Mouse (Mus musculus) stomach, embryonic 14.5 days (tissue): Measurements from ENCODE around the gene Ap3s2. TPM values are rescaled to one million over a fixed set of nuclear protein-coding genes. Genes with fewer than 3 reads are reported as not detected.

Experiments used
- ATAC-seq: fragments of 200-750 bp; cut with Nextera tagmentation; 2 replicates; pipeline ENCODE4 v1.8.0; 2017; ENCODE audit warnings: low read depth, moderate TSS enrichment; ENCODE audit not compliant: insufficient number of reproducible peaks, insufficient read depth, low FRiP score
- H3K27ac ChIP-seq: fragments of 300-500 bp; sonication (generic); 2 replicates; pipeline ENCODE4 v1.5.1; 2014; ENCODE audit warnings: mild to moderate bottlenecking, low read length, moderate library complexity, mixed read lengths
- H3K27me3 ChIP-seq: fragments of 300-500 bp; sonication (generic); 2 replicates; pipeline ENCODE4 v1.6.1; 2014; ENCODE audit warnings: low read length, control low read depth, mixed read lengths; ENCODE audit not compliant: control insufficient read depth, insufficient read depth
- H3K36me3 ChIP-seq: fragments of 300-500 bp; sonication (generic); 2 replicates; pipeline ENCODE4 v1.6.1; 2014; ENCODE audit warnings: mild to moderate bottlenecking, control low read depth, low read length, moderate library complexity, mixed read lengths; ENCODE audit not compliant: control insufficient read depth, insufficient read depth
- H3K4me1 ChIP-seq: fragments of 300-500 bp; sonication (generic); 2 replicates; pipeline ENCODE4 v1.6.1; 2014; ENCODE audit warnings: low read length, control low read depth, mixed read lengths; ENCODE audit not compliant: control insufficient read depth, insufficient read depth
- H3K4me2 ChIP-seq: fragments of 300-500 bp; sonication (generic); replicated peaks from 2 replicates; pipeline ENCODE4 v1.6.1; 2014; ENCODE audit warnings: low read depth, low read length, control low read depth
- H3K4me3 ChIP-seq: fragments of 300-500 bp; sonication (generic); 2 replicates; pipeline ENCODE4 v1.5.1; 2014; ENCODE audit warnings: low read depth, low read length, control low read depth
- H3K9ac ChIP-seq: fragments of 300-500 bp; sonication (generic); replicated peaks from 2 replicates; pipeline ENCODE4 v1.6.1; 2014; ENCODE audit warnings: low read depth, mild to moderate bottlenecking, control low read depth, low read length, moderate library complexity, mixed read lengths
- H3K9me3 ChIP-seq: fragments of 300-500 bp; sonication (generic); 2 replicates; pipeline ENCODE4 v1.6.1; 2016; ENCODE audit warnings: low read depth, low read length, control low read depth; ENCODE audit not compliant: control insufficient read depth
- WGBS: fragments of 180-500 bp; shearing (Covaris S2); extraction: QIAGEN DNeasy Blood & Tissue Kit; methylation state at CpG from one replicate; pipeline ENCODE4 v1.1.7; 2014; 5-methylcytosine and 5-hydroxymethylcytosine counted together
- polyA plus RNA-seq: library from polyadenylated mRNA; unstranded; fragments of >200 nt; fragmentation: Nextera tagmentation; extraction: Ambion mirVana; gene quantifications from 2 replicates; pipeline ENCODE4 v1.2.1, GENCODE M21; 2014

Ap3s2 gene
- polyA plus RNA-seq, 1 experiment from 2014 or later, result 34.0 TPM

GRCm38 (mm10) chr7:79900753-79901152 is 19.7 kb downstream of the Ap3s2 start:
- Histone ChIP-seq H3K36me3 (no peaks in the 10 kb centered on the region; the same call in 1 of the 2 replicates), H3K4me3 (no peak overlapping the region), H3K27me3 (no peaks in the 10 kb centered on the region), H3K4me2 (no peak overlapping the region), H3K9ac (no peak overlapping the region), H3K27ac (no peak overlapping the region), H3K4me1 (no peaks in the 10 kb centered on the region), H3K9me3 (no peaks in the 10 kb centered on the region)
- ATAC-seq, result no peak
- WGBS, result 92% methylated on average over 6 of the region's 6 CpGs

- no peak for ATAC-seq
Observed at GRCm38 (mm10) chr7:79895225-79895624, 25.2 kb downstream of the Ap3s2 start.

GRCm38 (mm10) chr7:79894790-79895189 is 25.7 kb downstream of the Ap3s2 start:
- no peak for ATAC-seq
- Histone ChIP-seq H3K4me2 (no peak overlapping the region), H3K4me1 (no peaks in the 10 kb centered on the region), H3K27ac (no peak overlapping the region), H3K9me3 (no peaks in the 10 kb centered on the region), H3K9ac (no peak overlapping the region), H3K27me3 (no peaks in the 10 kb centered on the region), H3K36me3 (0 out of 2 replicates have a peak, but pooled peaks cover 3% of the 10 kb centered on the region), H3K4me3 (no peak overlapping the region)
- 93% methylated on average over 1 of the region's 1 CpGs for WGBS

More at GRCm38 (mm10) chr7:79895225-79895624, 25.2 kb downstream of the Ap3s2 start:
- H3K27me3 ChIP-seq, result no peaks in the 10 kb centered on the region
- peaks cover 3% of the 10 kb centered on the region; the same call in 1 of the 2 replicates for H3K36me3 ChIP-seq
- no peak overlapping the region for H3K4me3 ChIP-seq
- H3K4me1 ChIP-seq, result no peaks in the 10 kb centered on the region
- no peak overlapping the region for H3K9ac ChIP-seq
- no peak overlapping the region for H3K4me2 ChIP-seq
- H3K27ac ChIP-seq, result no peak overlapping the region
- 86% methylated on average over 3 of the region's 3 CpGs for WGBS
- H3K9me3 ChIP-seq, result no peaks in the 10 kb centered on the region

- Histone ChIP-seq H3K36me3 (0 out of 2 replicates have a peak, but pooled peaks cover 3% of the 10 kb centered on the region), H3K4me1 (no peaks in the 10 kb centered on the region), H3K4me2 (no peak overlapping the region), H3K27ac (no peak overlapping the region), H3K9ac (no peak overlapping the region), H3K9me3 (no peaks in the 10 kb centered on the region), H3K4me3 (no peak overlapping the region), H3K27me3 (no peaks in the 10 kb centered on the region)
- ATAC-seq, result no peak
- 70% methylated on average over 6 of the region's 6 CpGs for WGBS
Observed at GRCm38 (mm10) chr7:79892576-79893428, 27.6 kb downstream of the Ap3s2 start.

- Histone ChIP-seq H3K9ac (no peak overlapping the region), H3K4me2 (no peak overlapping the region), H3K27me3 (no peaks in the 10 kb centered on the region), H3K4me3 (no peak overlapping the region), H3K4me1 (no peaks in the 10 kb centered on the region), H3K9me3 (no peaks in the 10 kb centered on the region), H3K27ac (0 out of 2 replicates have a peak overlapping the region, but pooled peaks have one; percentile 6), H3K36me3 (0 out of 2 replicates have a peak, but pooled peaks cover 3% of the 10 kb centered on the region)
- ATAC-seq, result no peak
- 84% methylated on average over 15 of the region's 15 CpGs for whole genome bisulfite sequencing
Observed at GRCm38 (mm10) chr7:79890436-79891221, 29.8 kb downstream of the Ap3s2 start.

- Histone ChIP-seq H3K36me3 (no peaks in the 10 kb centered on the region; the same call in 1 of the 2 replicates), H3K4me1 (no peaks in the 10 kb centered on the region), H3K4me3 (no peak overlapping the region), H3K4me2 (no peak overlapping the region), H3K27me3 (no peaks in the 10 kb centered on the region), H3K9me3 (no peaks in the 10 kb centered on the region), H3K9ac (no peak overlapping the region), H3K27ac (peak overlapping the region; percentile 48; the same call in 1 of the 2 replicates)
- peak; percentile 84 for ATAC-seq
- 66% methylated on average over 9 of the region's 9 CpGs for WGBS
Observed at GRCm38 (mm10) chr7:79888603-79889002, 31.8 kb downstream of the Ap3s2 start.

GRCm38 (mm10) chr7:79883613-79884334 is 36.7 kb downstream of the Ap3s2 start:
- Histone ChIP-seq H3K4me3 (no peak overlapping the region), H3K36me3 (peaks cover 12% of the 10 kb centered on the region), H3K9me3 (no peaks in the 10 kb centered on the region), H3K27ac (no peak overlapping the region), H3K4me2 (no peak overlapping the region), H3K4me1 (no peaks in the 10 kb centered on the region), H3K9ac (no peak overlapping the region), H3K27me3 (no peaks in the 10 kb centered on the region)
- no peak for ATAC-seq
- 76% methylated on average over 7 of the region's 7 CpGs for WGBS

GRCm38 (mm10) chr7:79881901-79882300 is 38.5 kb downstream of the Ap3s2 start:
- Histone ChIP-seq H3K36me3 (peaks cover 12% of the 10 kb centered on the region), H3K9ac (no peak overlapping the region), H3K9me3 (no peaks in the 10 kb centered on the region), H3K4me3 (no peak overlapping the region), H3K27ac (no peak overlapping the region), H3K27me3 (no peaks in the 10 kb centered on the region), H3K4me1 (no peaks in the 10 kb centered on the region), H3K4me2 (no peak overlapping the region)
- WGBS, result 84% methylated on average over 6 of the region's 6 CpGs
- no peak for ATAC-seq
